Mouse (Mus musculus): ENCODE results near the gene S1pr4. TPM values are rescaled to one million over a fixed set of nuclear protein-coding genes. Genes with fewer than 3 reads are reported as not detected.

S1pr4 gene
- polyA plus RNA-seq, 1 experiment = 4.1 TPM

DNA sequence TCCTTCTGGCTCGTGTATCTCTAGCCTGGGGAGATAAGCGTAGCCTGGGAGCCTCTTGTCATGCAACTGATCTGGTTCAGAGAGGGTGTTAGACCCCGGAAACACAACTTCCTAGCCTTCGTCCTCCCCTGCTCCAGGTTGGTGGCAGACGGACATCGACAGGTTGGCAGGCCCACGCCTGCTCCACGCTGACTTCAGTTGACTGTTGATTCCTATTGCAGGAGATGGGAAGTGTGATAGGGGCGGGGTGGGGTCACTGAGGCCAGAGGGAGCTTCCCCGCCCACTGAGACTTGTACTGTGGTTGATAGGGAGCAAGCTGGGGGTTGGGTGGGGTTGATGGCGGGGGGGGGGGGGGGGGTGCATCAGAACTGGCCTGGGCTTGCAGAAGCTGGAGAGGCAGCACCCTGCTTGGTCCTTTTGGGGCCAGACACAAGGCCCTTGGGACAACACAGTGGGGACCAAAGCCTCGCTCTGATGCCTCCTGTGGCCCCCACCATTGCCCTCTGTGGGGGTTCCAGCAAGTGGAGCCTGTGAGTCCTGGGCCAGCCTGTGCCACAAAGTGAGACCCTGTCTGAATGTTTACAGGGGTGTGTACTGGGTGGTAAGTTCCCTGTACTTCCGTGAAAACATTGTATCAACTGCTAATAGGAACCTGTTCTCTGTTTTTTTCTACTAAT lies 25.2 kb upstream of the S1pr4 start:
- no peak for TF ChIP-seq GATA1 (IDR thresholded peaks at IDR 0.05; ENCODE audit: low read length)

DNA sequence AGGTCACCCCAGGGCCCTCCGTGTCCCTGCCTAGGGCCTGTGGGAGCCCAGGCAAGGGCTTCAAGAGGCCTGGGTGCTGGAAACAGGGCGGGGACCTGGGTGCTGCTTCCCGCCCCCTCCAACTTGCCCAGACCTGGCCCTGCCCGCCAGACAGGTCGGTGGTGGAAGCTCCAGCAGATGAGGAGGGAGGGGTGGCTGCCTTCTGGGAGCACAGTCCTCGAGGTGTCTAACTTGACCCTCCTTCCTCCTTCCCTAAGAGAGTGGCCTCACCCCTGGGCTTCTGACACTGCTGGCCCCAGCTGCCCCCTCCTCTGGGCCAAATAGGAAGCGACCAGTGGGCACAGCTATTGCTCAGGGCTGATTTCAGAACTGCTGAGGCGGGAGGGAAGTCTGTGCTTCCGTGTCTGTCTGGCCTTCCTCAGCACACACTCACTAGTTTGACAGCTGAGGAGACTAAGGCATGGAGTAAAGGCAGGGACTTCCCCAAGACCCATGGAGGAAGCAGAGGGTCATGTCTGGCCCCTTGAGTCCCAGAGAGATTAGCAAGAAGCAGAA lies 24.2 kb upstream of the S1pr4 start, which contains the start of gene Gna15:
Gene Gna15 (minus strand): TSS at position 175 of the 555 bp plus-strand sequence.
- TF ChIP-seq GATA1 (IDR thresholded peaks at IDR 0.05; ENCODE audit: low read length) = no peak

DNA sequence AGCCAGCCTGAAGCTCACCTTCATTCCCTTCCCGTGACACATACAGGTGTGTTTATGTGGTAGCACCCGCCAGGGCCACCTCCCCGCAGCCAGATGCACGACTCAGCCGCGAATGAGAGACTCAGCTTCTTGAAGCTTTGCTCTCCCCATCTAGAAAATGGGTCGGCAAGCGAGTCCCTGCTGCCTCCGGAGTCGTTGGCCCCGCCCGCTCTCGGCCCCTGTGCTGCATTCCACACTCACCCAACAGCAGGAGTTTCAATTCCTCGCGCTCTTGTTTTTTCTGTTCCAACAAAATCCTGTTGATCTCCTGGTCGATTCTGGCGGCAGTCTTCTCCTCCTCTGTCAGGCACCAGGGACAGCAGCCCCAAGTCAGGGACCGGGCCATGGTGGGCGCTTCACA lies 23.6 kb upstream of the S1pr4 start:
- TF ChIP-seq GATA1 (IDR thresholded peaks at IDR 0.05; ENCODE audit: low read length) = no peak

DNA sequence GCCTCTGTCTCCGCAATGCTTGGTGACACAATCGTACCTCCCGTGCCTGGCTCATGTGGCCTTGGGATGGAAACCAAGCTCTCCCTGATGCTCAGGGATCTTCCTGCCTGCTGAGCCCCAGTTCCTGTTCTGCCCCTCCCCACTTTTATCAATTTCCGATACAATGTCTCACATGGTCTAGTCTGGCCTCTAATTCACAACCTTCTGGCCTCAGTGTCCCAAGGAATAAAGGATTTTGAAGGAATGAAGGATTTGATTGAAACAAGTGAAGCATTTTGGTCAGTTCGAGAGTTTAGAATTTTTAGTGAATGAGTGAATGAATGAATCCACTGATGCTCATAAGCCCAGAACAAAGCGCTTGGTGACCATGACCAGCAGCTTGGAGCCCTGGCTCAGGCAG lies 23.2 kb upstream of the S1pr4 start:
- TF ChIP-seq GATA1 (IDR thresholded peaks at IDR 0.05; ENCODE audit: low read length) = no peak

DNA sequence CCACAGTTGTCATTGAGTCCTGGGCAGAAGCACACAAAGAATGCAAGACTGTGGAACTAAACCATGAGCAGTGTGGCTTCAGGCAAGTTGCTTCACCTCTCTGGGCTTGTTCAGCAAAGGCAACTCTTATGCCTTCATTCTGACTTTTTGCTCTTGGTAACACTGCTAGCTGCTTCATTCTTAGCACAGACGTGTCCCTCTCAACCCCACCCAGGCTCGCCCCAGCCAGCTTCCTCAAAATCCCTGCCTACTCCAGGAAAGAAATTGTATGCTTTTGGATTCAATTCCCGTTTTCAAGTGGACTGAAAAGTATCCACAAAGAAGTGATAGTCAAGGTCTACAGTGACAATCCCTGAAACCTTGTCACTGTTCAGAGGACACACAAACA lies 20.0 kb upstream of the S1pr4 start:
- TF ChIP-seq GATA1 (IDR thresholded peaks at IDR 0.05; ENCODE audit: low read length) = no peak

DNA sequence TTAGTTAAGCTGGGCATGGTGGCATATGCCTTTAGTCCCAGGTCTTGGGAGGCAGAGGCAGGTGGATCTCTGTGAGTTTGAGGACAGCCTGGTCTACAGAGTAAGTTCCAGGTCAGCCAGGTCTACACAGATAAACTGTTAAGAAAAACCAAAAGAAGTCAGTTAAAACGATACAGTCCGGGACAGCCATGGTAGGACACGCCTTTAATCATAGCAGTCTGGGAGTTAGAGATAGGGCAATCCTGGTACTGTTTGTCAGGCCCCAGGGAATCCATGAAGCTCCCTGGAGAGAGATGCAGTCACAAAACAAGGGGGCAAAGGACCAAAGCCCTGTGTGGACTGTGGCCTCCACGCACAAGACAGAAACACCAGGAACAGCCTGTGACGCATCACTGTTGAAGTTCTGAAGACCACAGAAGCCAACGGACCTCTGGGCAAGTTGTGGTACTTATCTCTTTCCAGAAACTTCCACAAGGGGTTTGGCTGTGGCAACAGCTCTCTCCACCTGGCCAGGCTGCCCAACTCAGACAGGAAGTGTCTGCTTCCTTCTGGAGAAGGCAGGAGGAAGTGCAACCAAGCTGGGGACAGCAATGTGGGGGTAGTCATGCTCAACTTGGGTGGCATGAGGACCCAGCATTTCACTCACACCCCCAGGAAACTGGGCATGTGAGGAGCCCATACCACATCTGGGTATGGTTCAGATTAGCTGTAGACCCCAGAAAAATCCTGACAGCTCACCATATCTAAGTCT lies 19.5 kb upstream of the S1pr4 start:
- TF ChIP-seq GATA1 (IDR thresholded peaks at IDR 0.05; ENCODE audit: low read length) = peak; percentile 40

DNA sequence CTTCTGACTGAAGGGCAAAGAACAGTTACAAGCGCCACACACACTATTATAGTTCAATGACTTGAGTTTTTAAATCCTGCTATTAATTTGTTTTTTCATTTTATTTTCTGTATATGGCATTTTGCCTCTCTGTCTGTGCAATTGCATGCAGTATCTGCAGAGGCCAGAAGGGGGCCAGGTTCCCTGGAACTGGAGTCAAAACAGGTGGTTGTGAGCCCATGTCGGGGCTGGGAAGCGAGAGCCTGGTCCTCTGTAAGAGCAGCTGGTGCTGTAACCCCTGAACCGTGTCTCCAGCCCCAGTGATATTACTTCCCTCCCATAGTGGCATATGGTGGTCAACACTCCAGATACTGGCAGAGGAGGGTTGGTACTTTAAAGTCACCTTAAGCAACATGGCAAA lies 18.6 kb upstream of the S1pr4 start:
- no peak for TF ChIP-seq GATA1 (IDR thresholded peaks at IDR 0.05; ENCODE audit: low read length)

DNA sequence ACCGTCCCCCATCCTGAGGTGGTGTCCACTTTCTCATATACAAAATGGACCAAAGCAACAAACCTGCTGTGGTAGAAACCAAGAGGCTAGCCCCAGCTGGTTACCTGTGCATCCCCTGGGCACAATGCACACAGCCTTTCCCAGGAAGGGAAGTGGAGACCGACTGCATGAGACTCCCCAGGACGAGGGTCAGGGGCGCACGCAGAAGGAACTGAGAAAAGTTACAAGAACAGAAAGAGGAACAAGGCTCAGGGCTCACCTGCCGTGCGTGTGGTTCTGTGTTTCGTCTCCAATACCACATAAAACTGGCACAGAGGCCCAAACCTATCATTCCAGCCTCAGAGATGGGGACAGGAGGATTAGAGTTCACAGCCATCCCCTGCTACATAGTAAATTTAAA lies 17.3 kb upstream of the S1pr4 start:
- TF ChIP-seq GATA1 (IDR thresholded peaks at IDR 0.05; ENCODE audit: low read length) = no peak

DNA sequence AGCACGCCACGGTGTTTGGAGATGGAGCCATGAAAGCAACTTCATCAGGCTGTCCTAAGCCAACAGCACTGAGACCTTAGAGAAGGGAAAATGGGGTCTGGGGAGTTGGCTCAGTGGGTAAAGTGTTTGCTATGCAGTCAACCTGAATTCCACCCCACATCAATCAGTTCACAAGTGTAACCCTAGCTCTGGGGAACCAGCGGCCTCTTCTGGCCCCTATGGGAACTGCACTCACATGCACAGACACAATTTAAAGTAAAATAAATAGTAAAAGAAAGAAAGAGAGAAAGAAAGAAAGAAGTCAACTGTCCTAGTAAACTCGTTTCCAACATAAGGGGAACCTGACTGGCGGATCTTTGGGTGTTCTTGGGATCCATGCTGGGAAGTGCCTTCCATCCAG lies 13.9 kb upstream of the S1pr4 start:
- TF ChIP-seq GATA1 (IDR thresholded peaks at IDR 0.05; ENCODE audit: low read length) = no peak

DNA sequence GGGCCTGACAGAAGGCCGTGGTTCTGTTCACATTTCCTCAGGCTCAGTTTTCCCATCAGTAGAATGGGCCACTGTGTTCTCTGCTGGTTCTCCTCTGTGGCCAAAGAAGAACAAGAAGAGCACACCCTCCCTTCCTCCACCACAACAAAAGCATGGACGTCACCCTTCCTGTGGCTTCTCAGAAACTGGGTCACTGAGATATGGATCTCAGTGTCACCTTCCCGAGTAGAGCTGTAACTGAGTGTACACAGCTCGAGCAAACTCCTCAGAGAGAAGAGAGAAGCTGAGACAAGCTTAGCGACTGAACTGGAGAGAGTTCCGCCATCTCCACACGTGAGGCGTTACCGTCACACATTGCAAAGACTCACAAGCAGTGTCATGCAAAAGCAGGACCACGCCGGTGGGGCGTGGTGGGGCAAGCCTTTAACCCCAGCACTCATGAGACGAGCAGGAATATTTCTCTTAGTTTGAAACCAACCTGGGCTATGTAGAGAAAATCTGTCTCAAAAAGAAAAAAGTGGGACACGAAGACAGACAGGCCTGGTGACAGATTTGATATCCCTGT lies 10.4 kb upstream of the S1pr4 start:
- no peak for TF ChIP-seq GATA1 (IDR thresholded peaks at IDR 0.05; ENCODE audit: low read length)

DNA sequence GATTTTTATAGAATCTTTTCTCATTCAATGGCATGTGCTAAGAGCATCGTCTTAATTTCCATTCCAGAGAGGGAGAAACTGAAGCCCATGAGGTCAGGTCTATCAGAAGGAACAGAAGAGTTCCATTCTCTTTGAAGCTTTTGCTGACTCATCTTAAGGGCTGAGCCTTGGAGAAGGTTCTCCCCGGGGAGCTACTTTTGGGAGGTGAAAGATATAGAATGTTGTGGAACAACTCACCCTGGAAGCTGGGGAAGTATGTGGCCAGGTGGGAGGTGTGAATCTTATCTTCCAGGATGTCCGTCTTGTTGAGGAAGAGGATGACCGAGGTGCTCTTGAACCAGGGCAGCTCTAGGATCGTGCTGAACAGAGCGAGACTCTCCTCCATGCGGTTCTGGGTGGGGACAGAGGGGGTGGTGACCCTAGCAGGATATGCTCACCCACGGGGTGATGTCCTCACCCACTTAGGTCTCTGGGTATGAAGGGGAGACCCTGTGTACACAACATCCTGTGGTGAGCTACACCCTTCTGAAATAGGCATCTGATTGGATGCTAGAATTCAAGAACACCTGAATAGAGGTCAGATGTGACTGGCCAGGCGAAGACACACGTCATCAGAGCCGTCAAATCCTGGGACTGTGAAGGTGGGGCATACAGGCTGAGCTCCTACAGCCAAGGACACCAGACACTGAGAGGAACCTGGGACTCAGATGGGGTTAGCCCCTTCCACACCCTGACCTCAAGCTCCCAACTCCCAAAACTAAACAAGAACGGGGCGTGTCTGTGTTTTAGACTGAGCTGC lies 8.0 kb upstream of the S1pr4 start:
- no peak for TF ChIP-seq GATA1 (IDR thresholded peaks at IDR 0.05; ENCODE audit: low read length)

DNA sequence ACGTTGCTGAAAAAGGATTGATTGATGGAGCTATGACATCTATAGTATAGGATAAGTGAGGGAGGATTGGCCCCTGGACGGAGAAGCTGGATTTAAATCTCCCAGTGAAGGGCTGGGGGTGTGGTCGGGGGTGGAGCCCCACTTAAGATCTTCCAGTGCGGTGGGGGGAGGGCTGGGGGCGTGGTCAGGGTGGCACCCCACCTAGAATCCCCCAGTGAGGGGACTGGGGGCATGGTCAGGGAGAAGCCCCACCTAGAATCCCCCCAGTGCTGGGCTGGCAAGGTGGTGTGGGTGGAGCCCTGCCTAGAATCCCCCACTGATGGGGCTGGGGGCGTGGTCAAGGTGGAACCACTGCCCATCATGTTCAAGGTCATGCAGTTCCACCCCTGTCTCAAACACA lies 7.2 kb upstream of the S1pr4 start:
- no peak for TF ChIP-seq GATA1 (IDR thresholded peaks at IDR 0.05; ENCODE audit: low read length)

DNA sequence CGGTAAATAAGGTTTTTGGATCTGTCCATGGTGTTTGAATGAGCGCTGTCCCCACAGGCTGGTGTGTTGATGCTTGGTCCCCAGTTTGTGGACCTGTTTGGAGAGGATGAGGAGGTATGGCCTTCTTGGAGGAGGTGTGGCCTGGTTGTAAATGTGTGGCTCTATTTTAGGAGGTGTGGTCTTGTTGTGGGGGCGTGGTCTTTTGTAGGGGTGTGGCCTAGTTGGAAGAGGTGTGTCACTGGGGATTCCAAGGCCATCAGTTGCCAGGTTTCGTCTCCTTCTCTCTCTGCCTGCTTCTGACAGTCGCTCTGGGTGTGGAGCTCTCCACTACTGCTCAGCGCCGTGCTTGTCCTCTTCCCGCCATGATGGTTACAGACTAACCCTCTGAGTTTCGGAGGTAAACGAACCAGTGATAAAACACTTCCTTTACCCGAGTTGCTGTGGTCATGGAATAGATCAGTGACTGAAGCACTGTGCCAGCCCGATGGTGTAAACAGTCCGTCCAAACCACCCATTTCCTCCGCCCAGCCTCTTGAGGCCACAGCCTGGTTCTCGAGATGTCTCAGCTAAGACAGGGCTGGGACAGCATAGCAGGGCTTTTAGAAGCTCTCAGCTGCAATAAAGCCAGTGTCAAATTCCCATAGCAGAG lies 5.2 kb upstream of the S1pr4 start:
- no peak for TF ChIP-seq GATA1 (IDR thresholded peaks at IDR 0.05; ENCODE audit: low read length)

DNA sequence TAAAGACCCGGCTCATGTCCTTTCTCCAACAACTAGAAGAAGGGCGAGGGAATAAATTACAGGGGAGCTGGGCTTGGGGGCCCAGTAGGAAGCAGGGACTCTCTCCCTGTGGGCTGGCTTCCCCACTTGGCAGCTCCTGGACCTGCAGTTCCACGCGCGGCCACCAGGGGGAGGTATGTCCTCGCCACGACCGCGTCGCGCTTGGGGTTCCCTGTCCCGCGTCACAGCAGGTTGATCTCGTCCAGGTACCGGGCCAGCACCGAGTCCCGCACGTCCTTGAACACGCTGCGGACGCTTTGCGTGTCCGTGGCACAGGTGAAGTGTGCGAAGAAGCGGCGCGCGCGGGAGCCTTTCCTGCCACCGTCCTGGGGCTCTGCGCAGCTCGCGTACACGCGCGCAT lies 2.7 kb upstream of the S1pr4 start:
- TF ChIP-seq GATA1 (IDR thresholded peaks at IDR 0.05; ENCODE audit: low read length) = no peak

DNA sequence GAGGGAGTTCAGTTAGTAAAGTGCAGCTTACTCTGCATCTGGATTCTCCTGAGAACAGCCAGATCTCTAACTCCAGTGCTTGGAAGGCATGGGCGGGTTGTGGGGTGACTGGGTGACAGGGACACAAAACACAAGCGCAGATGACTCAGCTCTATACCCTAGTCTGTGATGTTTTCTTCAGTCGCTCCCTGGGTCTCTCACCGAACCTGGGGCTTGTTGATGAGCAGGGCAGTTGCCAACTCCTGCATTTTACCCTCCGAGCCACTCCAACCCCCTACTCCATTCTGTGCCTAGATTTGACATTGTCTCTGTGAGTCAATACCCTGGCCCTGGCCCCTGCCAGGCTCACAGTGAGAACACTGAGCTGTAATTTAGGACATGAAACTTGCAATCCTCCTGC lies 1.9 kb upstream of the S1pr4 start:
- no peak for TF ChIP-seq GATA1 (IDR thresholded peaks at IDR 0.05; ENCODE audit: low read length)
